Mouse (Mus musculus) liver, postnatal 0 days (tissue): ENCODE measurements around the gene Olfr536.

Experiments used
- CTCF ChIP-seq: sonication (generic); IDR thresholded peaks from 2 replicates; pipeline ENCODE4 v1.5.1; 2016; ENCODE audit warnings: antibody characterized with exemption, low read depth
- EP300 ChIP-seq: IDR thresholded peaks from 2 replicates; pipeline ENCODE4 v1.6.1; 2016; ENCODE audit warnings: antibody characterized with exemption, low read depth, mild to moderate bottlenecking

GRCm38 (mm10) chr7:140488981-140489380 is 18.2 kb downstream of the Olfr536 start:
- TF ChIP-seq CTCF: no peak
- no peak for TF ChIP-seq EP300
